Mouse (Mus musculus): ENCODE data around the gene Scgb1b2.

The Scgb1b2 gene

GRCm38 (mm10) chr7:31291721-31292120, at the start of gene Scgb1b2:
Gene Scgb1b2, minus strand, starts transcription at chr7:31291821.
- DNase-seq: no peak

GRCm38 (mm10) chr7:31290208-31290607, 1.4 kb downstream of the Scgb1b2 start, which contains the start of gene Scgb2b2:
Gene Scgb2b2, plus strand, starts transcription at chr7:31290508.
- DNase-seq: no peak
